Mouse (Mus musculus) mouse trophoblast stem cell (cell line): Measurements from ENCODE around the gene Vmn2r81.
"Not testable (repeated sequence)": the region's sequence is repeated elsewhere in the genome, so short reads cannot be mapped to it uniquely, and the experiment has no call there.

Source experiments
- in situ Hi-C, 2 experiments: fragments of 300-500 bp; cut with MseI, MboI; formaldehyde crosslinking; loops; 2 replicates in 1 of 2; 3 replicates in 1 of 2; pipeline ENCODE4 v1.15.1; 2025

The Vmn2r81 gene

DNA sequence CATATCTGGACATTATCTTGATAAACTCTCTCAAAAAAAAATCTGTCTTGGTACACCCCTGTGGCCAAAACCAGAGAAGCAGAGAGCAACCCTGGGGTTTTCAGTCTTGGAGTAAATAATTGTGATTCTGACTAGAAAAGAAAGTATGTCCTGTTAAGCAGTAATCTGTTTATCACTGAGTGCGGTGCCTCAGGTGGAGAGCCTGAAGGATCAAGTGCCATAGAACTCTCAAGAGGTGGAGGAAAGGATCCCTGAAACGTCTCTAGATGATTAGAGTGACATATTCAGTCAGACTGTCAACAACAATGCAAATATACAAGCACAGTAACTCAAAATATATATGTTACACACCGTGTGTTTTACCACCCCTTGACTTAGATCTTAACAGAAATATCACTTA is at the start of gene Vmn2r81:
Gene Vmn2r81, plus strand, starts transcription at position 301 of the 400 bp plus-strand sequence.
- in situ Hi-C loops, result not testable (repeated sequence)

GRCm38 (mm10) chr10:79199973-79200372 is 47.5 kb upstream of the Vmn2r81 start:
- in situ Hi-C loops, result not testable (repeated sequence)

DNA sequence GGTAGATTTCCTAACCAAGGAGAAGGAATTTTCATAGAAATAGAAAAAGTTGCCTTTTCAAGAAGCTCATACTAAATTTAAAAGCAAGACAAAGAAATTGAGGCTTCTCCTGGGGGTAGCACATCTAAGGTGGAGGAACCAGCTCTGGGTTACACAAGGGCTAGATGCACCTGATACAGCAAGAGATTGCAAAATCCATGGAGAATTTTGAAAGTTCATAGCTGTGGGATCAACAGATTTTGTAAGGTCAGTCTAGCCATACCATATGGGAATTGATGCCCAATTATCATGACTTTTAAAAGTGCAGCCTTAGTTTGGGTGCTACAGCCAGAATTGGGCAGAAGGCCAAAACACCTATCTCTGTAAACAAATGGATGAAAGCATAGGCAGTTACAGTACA is 27.1 kb upstream of the Vmn2r81 start:
- in situ Hi-C loops, result no loop called here

- in situ Hi-C loops, result no loop called here
Measured at GRCm38 (mm10) chr10:79221606-79222005, 25.9 kb upstream of the Vmn2r81 start.

DNA sequence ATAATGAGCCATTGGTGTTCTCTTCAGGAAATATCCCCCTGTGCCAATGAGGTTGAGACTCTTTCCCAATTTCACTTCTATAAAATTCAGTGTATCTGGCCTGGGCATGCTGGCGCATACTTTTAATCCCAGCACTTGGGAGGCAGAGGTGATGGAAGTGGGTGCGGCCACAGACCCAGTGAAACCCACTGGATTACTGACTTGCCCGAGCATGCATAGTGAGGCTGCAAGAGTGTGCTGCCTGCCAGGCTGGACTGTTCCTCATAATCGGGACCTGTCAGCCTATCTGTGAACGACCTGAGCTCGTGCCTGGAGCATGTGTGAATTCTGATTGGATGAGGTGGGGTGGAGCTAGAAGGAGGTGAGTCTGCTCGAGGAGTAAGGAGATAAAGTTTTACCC is 25.3 kb upstream of the Vmn2r81 start:
- in situ Hi-C loops, result no loop called here

GRCm38 (mm10) chr10:79322033-79322736 is 74.7 kb downstream of the Vmn2r81 start:
- in situ Hi-C loops, result not testable (repeated sequence)

GRCm38 (mm10) chr10:79322737-79323086 is 75.2 kb downstream of the Vmn2r81 start:
- in situ Hi-C loops, result no loop called here
